Mouse (Mus musculus) heart, postnatal 0 days (tissue): ENCODE data around the gene Sertad3. TPM values are rescaled to one million over a fixed set of nuclear protein-coding genes. Genes with fewer than 3 reads are reported as not detected.
"Not testable (repeated sequence)": the region's sequence is repeated elsewhere in the genome, so short reads cannot be mapped to it uniquely, and the experiment has no call there.

Experiments used
- ATAC-seq: fragments of 200-750 bp; cut with Nextera tagmentation; 2 replicates; pipeline ENCODE4 v1.8.0; 2017; ENCODE audit warnings: low read depth, moderate number of reproducible peaks, moderate library complexity; ENCODE audit not compliant: insufficient read depth
- DNase-seq: peaks from one replicate; pipeline ENCODE4 v3.0.0-alpha.2; 2016; ENCODE audit warnings: low spot score
- H3K27ac ChIP-seq: fragments of 300-500 bp; sonication (generic); 2 replicates; pipeline ENCODE4 v1.5.1; 2014; ENCODE audit warnings: low read depth, mild to moderate bottlenecking
- H3K27me3 ChIP-seq: fragments of 300-500 bp; sonication (generic); 2 replicates; pipeline ENCODE4 v1.6.1; 2014; ENCODE audit warnings: low read length, mixed read lengths; ENCODE audit not compliant: control insufficient read depth, insufficient read depth
- H3K36me3 ChIP-seq: fragments of 300-500 bp; sonication (generic); replicated peaks from 2 replicates; pipeline ENCODE4 v1.6.1; 2014; ENCODE audit warnings: low read length, mixed read lengths; ENCODE audit not compliant: control insufficient read depth, insufficient read depth
- H3K4me1 ChIP-seq: fragments of 300-500 bp; sonication (generic); 2 replicates; pipeline ENCODE4 v1.6.1; 2014; ENCODE audit warnings: antibody characterized with exemption; ENCODE audit not compliant: control insufficient read depth, insufficient read depth
- H3K4me2 ChIP-seq: fragments of 300-500 bp; sonication (generic); 2 replicates; pipeline ENCODE4 v1.6.1; 2014; ENCODE audit warnings: low read depth, mild to moderate bottlenecking, low read length, moderate library complexity
- H3K4me3 ChIP-seq: fragments of 300-500 bp; sonication (generic); 2 replicates; pipeline ENCODE4 v1.5.1; 2014; ENCODE audit warnings: low read depth, low read length
- H3K9ac ChIP-seq: fragments of 300-500 bp; sonication (generic); replicated peaks from 2 replicates; pipeline ENCODE4 v1.6.1; 2014; ENCODE audit warnings: low read depth, low read length, mixed read lengths
- H3K9me3 ChIP-seq: fragments of 300-500 bp; sonication (generic); replicated peaks from 2 replicates; pipeline ENCODE4 v1.6.1; 2016; ENCODE audit warnings: low read length; ENCODE audit not compliant: control insufficient read depth
- CTCF ChIP-seq: IDR thresholded peaks from 2 replicates; pipeline ENCODE4 v1.5.1; 2016; ENCODE audit warnings: antibody characterized with exemption, control low read depth, low read depth
- EP300 ChIP-seq: IDR thresholded peaks from 2 replicates; pipeline ENCODE4 v1.6.1; 2016; ENCODE audit warnings: antibody characterized with exemption, low read depth
- WGBS: fragments of 180-500 bp; shearing (Covaris S2); extraction: QIAGEN DNeasy Blood & Tissue Kit; methylation state at CpG from one replicate; pipeline ENCODE4 v1.1.7; 2014; 5-methylcytosine and 5-hydroxymethylcytosine counted together
- polyA plus RNA-seq: library from polyadenylated mRNA; unstranded; fragments of >200 nt; fragmentation: Nextera tagmentation; extraction: Ambion mirVana; gene quantifications from 2 replicates; pipeline ENCODE4 v1.2.1, GENCODE M21; 2015
- total RNA-seq: library from RNA; depleted of rRNA; stranded (reverse); fragments of >200 nt; gene quantifications from 2 replicates; pipeline ENCODE4 v1.2.3, GENCODE M21; 2014; ENCODE audit warnings: low replicate concordance

The Sertad3 gene
- total and polyA plus RNA-seq, 2 experiments from 2014 or later = 11.4 to 16.9 TPM

DNA sequence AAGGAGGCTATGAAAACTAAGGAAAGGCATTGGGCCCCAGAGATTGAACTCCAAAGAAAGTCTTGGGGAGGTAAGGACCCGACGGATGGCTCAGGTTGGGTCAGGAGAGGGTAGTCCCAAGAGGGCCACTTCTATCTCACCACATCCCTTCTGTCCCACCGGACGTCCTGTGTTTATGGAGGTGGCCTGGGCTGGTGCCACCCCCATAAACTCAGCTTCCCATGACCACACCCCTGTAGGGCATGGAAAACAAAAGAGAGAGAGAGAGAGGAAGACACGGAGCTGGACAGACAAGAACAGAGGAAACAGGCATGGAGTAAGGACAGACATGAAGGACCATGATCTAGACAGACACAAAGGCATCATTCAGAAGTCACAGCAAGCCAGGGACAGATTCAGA is 19.9 kb downstream of the Sertad3 start:
- WGBS = 75% methylated on average over 5 of the region's 5 CpGs
- peaks cover 11% of the 10 kb centered on the region for H3K4me1 ChIP-seq

GRCm38 (mm10) chr7:27494659-27495367 is 21.2 kb downstream of the Sertad3 start:
- H3K27me3 ChIP-seq, DNase-seq, H3K4me1 ChIP-seq, ATAC-seq, H3K9me3 ChIP-seq, H3K4me3 ChIP-seq, H3K36me3 ChIP-seq, H3K27ac ChIP-seq, H3K4me2 ChIP-seq, H3K9ac ChIP-seq: not testable (repeated sequence)
- 88% methylated on average over 8 of the region's 9 CpGs for WGBS

More for the DNA sequence above, 19.9 kb downstream of the Sertad3 start:
- no peak for ATAC-seq
- H3K4me3 ChIP-seq = no peak overlapping the region
- no peaks in the 10 kb centered on the region for H3K27me3 ChIP-seq
- no peak for DNase-seq
- H3K9me3 ChIP-seq = no peaks in the 10 kb centered on the region
- no peak overlapping the region for H3K9ac ChIP-seq
- peaks cover 11% of the 10 kb centered on the region; the same call in 1 of the 2 replicates for H3K36me3 ChIP-seq
- no peak overlapping the region for H3K4me2 ChIP-seq
- 0 out of 2 replicates have a peak overlapping the region, but pooled peaks have one; percentile 95 for H3K27ac ChIP-seq
- TF ChIP-seq CTCF = no peak

DNA sequence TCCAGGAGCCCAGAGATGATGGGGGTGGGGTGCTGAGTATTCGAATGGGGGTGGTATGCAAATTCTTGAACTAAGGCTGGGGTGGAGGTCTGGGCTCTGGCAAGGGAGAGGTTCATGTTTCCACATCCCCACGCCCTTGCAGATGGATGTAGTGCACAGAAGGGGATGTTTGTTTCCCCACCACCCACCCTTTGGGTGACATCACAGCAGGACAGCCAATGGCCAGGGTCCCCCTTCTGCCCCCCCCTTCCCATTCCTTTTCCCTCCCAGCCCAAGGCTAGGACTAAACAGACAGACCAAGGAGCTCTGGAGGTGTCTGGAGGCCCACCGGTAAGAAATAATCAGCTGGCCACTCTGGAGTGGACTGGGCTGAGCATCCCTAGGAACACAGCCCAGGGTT is 25.5 kb downstream of the Sertad3 start, which contains the start of gene Prx:
TSS of gene Prx (plus strand) at position 289 of the 400 bp plus-strand sequence.
- Histone ChIP-seq H3K27me3 (no peaks in the 10 kb centered on the region), H3K27ac (no peak within 1 kb of the TSS), H3K4me2 (no peak within 1 kb of the TSS), H3K9ac (no peak within 1 kb of the TSS), H3K36me3 (no peaks in the 10 kb centered on the region), H3K4me3 (no peak within 1 kb of the TSS), H3K9me3 (no peaks in the 10 kb centered on the region), H3K4me1 (0 out of 2 replicates have a peak, but pooled peaks cover 7% of the 10 kb centered on the region)
- TF ChIP-seq EP300 (no peak), CTCF (no peak)
- 45% methylated on average over 3 of the region's 3 CpGs for WGBS
- DNase-seq (no peak), ATAC-seq (no peak)

- no peaks in the 10 kb centered on the region for H3K9me3 ChIP-seq
- peaks cover 14% of the 10 kb centered on the region for H3K4me1 ChIP-seq
- H3K4me2 ChIP-seq = no peak overlapping the region
- DNase-seq = peak; percentile 65
- H3K4me3 ChIP-seq = no peak overlapping the region
- H3K27ac ChIP-seq = peak overlapping the region; percentile 40
- ATAC-seq = peak; percentile 67
- H3K9ac ChIP-seq = no peak overlapping the region
- H3K27me3 ChIP-seq = no peaks in the 10 kb centered on the region
- WGBS = 24% methylated on average over 4 of the region's 4 CpGs
- TF ChIP-seq EP300 = peak; percentile 44; the same call in 1 of the 2 replicates
- no peak for TF ChIP-seq CTCF
- H3K36me3 ChIP-seq = no peaks in the 10 kb centered on the region
These were observed 28.1 kb downstream of the Sertad3 start for GRCm38 (mm10) chr7:27501620-27502019.

GRCm38 (mm10) chr7:27506765-27507370 is 33.3 kb downstream of the Sertad3 start:
- ATAC-seq (no peak), DNase-seq (peak; percentile 37)
- Histone ChIP-seq H3K4me2 (peak overlapping the region; percentile 83), H3K27me3 (no peaks in the 10 kb centered on the region), H3K9me3 (no peaks in the 10 kb centered on the region), H3K36me3 (no peaks in the 10 kb centered on the region), H3K4me3 (peak overlapping the region; percentile 67), H3K4me1 (peaks cover 14% of the 10 kb centered on the region), H3K9ac (peak overlapping the region; percentile 60; the same call in 1 of the 2 replicates), H3K27ac (peak overlapping the region; percentile 97)
- TF ChIP-seq EP300 = no peak
- no peak for TF ChIP-seq CTCF
- 27% methylated on average over 9 of the region's 9 CpGs for WGBS
